ENCODE assay signal across 33 mouse cellular contexts in the genomic region with DNA sequence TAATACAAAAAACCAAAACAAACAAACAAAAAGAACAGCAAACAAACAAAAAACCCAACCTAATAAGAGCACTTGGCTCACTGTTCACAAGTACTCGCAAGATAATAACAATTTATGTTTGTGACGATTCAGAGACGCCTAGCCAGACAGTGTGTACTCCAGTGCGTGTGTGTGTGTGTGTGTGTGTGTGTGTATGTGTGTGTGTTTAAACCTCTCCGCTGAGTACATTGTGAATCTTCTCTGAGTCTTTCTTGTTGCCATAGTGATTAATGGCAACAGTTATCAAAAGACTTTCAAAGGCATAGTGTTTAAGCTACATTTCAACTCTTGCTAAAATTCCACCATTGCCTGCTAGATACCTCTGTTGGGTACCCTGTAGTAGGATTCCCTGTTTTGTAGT. TPM values are rescaled to one million over a fixed set of nuclear protein-coding genes. Genes with fewer than 3 reads are reported as not detected.
DNase-seq lines count a peak whose midpoint lies in the region; ATAC-seq and TF ChIP-seq lines count a peak whose summit lies in the region.
"Had no signal": no experiment of that assay in that cellular context is flagged by ENCODE, and none has a peak within 500 bp of the region (broad histone marks: within the 10 kb centered on the region; RNA-seq: fewer than 3 reads in every experiment).

No protein-coding gene starts in this region.

- no peak for TF ChIP-seq EP300 in liver, postnatal 0 days (IDR thresholded peaks at IDR 0.05; ENCODE audit: low read depth)

- H3K9ac ChIP-seq in forebrain, embryonic 16.5 days (replicated peaks; ENCODE audit: low read depth, low read length): no peak overlapping the region
- H3K9ac ChIP-seq in forebrain, embryonic 11.5 days (ENCODE audit: low read length): no peak overlapping the region
- no peak overlapping the region for H3K9ac ChIP-seq in liver, embryonic 15.5 days
- H3K9ac ChIP-seq in liver, embryonic 11.5 days (ENCODE audit: low read depth, low read length): no peak overlapping the region
- H3K9ac ChIP-seq in liver, postnatal 0 days (replicated peaks): no peak overlapping the region
- H3K9ac ChIP-seq: embryonic facial prominence, embryonic 13.5 days; embryonic facial prominence, embryonic 15.5 days had no signal

- no peak for DNase-seq in forebrain, embryonic 11.5 days (ENCODE audit: low spot score)
- peak; percentile 55 for DNase-seq in heart, adult 11 months
- no peak for DNase-seq in heart, postnatal 14 days
- DNase-seq in liver, embryonic 11.5 days (ENCODE audit: low spot score): no peak
- no peak for DNase-seq in liver, postnatal 0 days
- no peak for DNase-seq in liver
- DNase-seq: adrenal gland, adult 8-10 months; adrenal gland, postnatal 14 days; adrenal gland, postnatal 36 days; B cell, adult 2 months; cerebellum, adult 11 months; cerebellum, adult 18-20 months; cerebellum, adult 8-10 months; cerebellum, adult 9-11 months; cerebellum, postnatal 14 days; cerebellum, postnatal 36 days; embryo, embryonic 11 days had no signal

- ATAC-seq in forebrain, embryonic 16.5 days: peak; percentile 72
- ATAC-seq in forebrain, embryonic 11.5 days (replicated peaks; ENCODE audit: low FRiP score): no peak
- ATAC-seq in liver, embryonic 15.5 days (ENCODE audit: insufficient read depth): no peak
- ATAC-seq in liver, embryonic 11.5 days (replicated peaks; ENCODE audit: low FRiP score): no peak
- ATAC-seq in liver, postnatal 0 days: no peak; the same call in 1 of the 2 replicates
- ATAC-seq: activated CD4-positive, CD25-positive, alpha-beta regulatory T cell, adult 4 months; CD4-positive, CD25-positive, alpha-beta regulatory T cell, adult 4 months; forebrain, embryonic 14.5 days had no signal

- no peaks in the 10 kb centered on the region; the same call in 1 of the 2 replicates for H3K27me3 ChIP-seq in forebrain, embryonic 16.5 days (replicated peaks; ENCODE audit: control insufficient read depth, insufficient read depth, low read length)
- H3K27me3 ChIP-seq in forebrain, embryonic 11.5 days (ENCODE audit: control insufficient read depth, insufficient read depth, low read length): no peaks in the 10 kb centered on the region
- no peaks in the 10 kb centered on the region for H3K27me3 ChIP-seq in liver, embryonic 15.5 days
- no peaks in the 10 kb centered on the region for H3K27me3 ChIP-seq in liver, embryonic 11.5 days (replicated peaks; ENCODE audit: control insufficient read depth, insufficient read depth, low read length)
- H3K27me3 ChIP-seq in liver, postnatal 0 days (ENCODE audit: insufficient read depth, low read length): no peaks in the 10 kb centered on the region
- H3K27me3 ChIP-seq: CH12.LX; embryonic facial prominence, embryonic 13.5 days; embryonic facial prominence, embryonic 15.5 days; Patski had no signal

- intact Hi-C loops in heart, postnatal 14 days (cut with DNase I): loop anchor here (2.0 kb wide), 1 partner anchor 47 kb away; no protein-coding TSS in a partner anchor

- no peaks in the 10 kb centered on the region for H3K36me3 ChIP-seq in forebrain, embryonic 16.5 days (ENCODE audit: control insufficient read depth, insufficient read depth)
- H3K36me3 ChIP-seq in forebrain, embryonic 11.5 days (ENCODE audit: control insufficient read depth, insufficient read depth, low read length): no peaks in the 10 kb centered on the region
- H3K36me3 ChIP-seq in liver, embryonic 15.5 days (replicated peaks): no peaks in the 10 kb centered on the region
- no peaks in the 10 kb centered on the region for H3K36me3 ChIP-seq in liver, embryonic 11.5 days (ENCODE audit: control insufficient read depth, insufficient read depth, low read length)
- H3K36me3 ChIP-seq in liver, postnatal 0 days (replicated peaks; ENCODE audit: insufficient read depth, low read length): no peaks in the 10 kb centered on the region; the same call in 1 of the 2 replicates
- H3K36me3 ChIP-seq: embryonic facial prominence, embryonic 13.5 days; embryonic facial prominence, embryonic 15.5 days; forebrain, embryonic 10.5 days; G1E had no signal

- H3K4me3 ChIP-seq in forebrain, embryonic 16.5 days (replicated peaks; ENCODE audit: low read length): no peak overlapping the region
- H3K4me3 ChIP-seq in forebrain, embryonic 11.5 days (ENCODE audit: low read depth, low read length): no peak overlapping the region
- no peak overlapping the region for H3K4me3 ChIP-seq in liver, embryonic 15.5 days (replicated peaks)
- no peak overlapping the region for H3K4me3 ChIP-seq in liver, embryonic 11.5 days (ENCODE audit: low read depth, low read length)
- H3K4me3 ChIP-seq in liver, postnatal 0 days (ENCODE audit: low read depth, low read length): no peak overlapping the region
- H3K4me3 ChIP-seq: embryonic facial prominence, embryonic 13.5 days; embryonic facial prominence, embryonic 15.5 days; erythroblast, embryonic 14.5 days; forebrain, embryonic 10.5 days had no signal

- H3K4me1 ChIP-seq in forebrain, embryonic 16.5 days (replicated peaks; ENCODE audit: control insufficient read depth, insufficient read depth, low read length): no peaks in the 10 kb centered on the region
- no peaks in the 10 kb centered on the region for H3K4me1 ChIP-seq in forebrain, embryonic 11.5 days (replicated peaks; ENCODE audit: control insufficient read depth, insufficient read depth, low read length)
- peaks cover 12% of the 10 kb centered on the region for H3K4me1 ChIP-seq in liver, embryonic 15.5 days (replicated peaks)
- H3K4me1 ChIP-seq in liver, embryonic 11.5 days (replicated peaks; ENCODE audit: control insufficient read depth, insufficient read depth, low read length): no peaks in the 10 kb centered on the region
- H3K4me1 ChIP-seq in liver, postnatal 0 days (ENCODE audit: insufficient read depth): peaks cover 3% of the 10 kb centered on the region; the same call in 1 of the 2 replicates
- H3K4me1 ChIP-seq: embryonic facial prominence, embryonic 13.5 days; embryonic facial prominence, embryonic 15.5 days; forebrain, embryonic 10.5 days had no signal

- no peak for TF ChIP-seq CTCF in liver, postnatal 0 days (IDR thresholded peaks at IDR 0.05; ENCODE audit: low read depth)

- 80% methylated on average over 5 of the region's 5 CpGs for WGBS in forebrain, embryonic 16.5 days
- 92% methylated on average over 5 of the region's 5 CpGs for WGBS in forebrain, embryonic 11.5 days
- WGBS in liver, embryonic 15.5 days (ENCODE audit: insufficient replicate concordance): 68% methylated on average over 5 of the region's 5 CpGs
- WGBS in liver, embryonic 11.5 days: 88% methylated on average over 5 of the region's 5 CpGs
- WGBS in liver, postnatal 0 days (ENCODE audit: insufficient replicate concordance): 71% methylated on average over 5 of the region's 5 CpGs

- H3K4me2 ChIP-seq in forebrain, embryonic 16.5 days (ENCODE audit: low read length): no peak overlapping the region
- H3K4me2 ChIP-seq in forebrain, embryonic 11.5 days (ENCODE audit: low read depth, low read length, severe bottlenecking): no peak overlapping the region
- no peak overlapping the region for H3K4me2 ChIP-seq in liver, embryonic 15.5 days
- no peak overlapping the region for H3K4me2 ChIP-seq in liver, embryonic 11.5 days
- H3K4me2 ChIP-seq in liver, postnatal 0 days (ENCODE audit: low read depth, low read length): no peak overlapping the region
- H3K4me2 ChIP-seq: embryonic facial prominence, embryonic 13.5 days; embryonic facial prominence, embryonic 15.5 days had no signal

- no peaks in the 10 kb centered on the region for H3K9me3 ChIP-seq in forebrain, embryonic 16.5 days (ENCODE audit: control insufficient read depth, low read length)
- H3K9me3 ChIP-seq in forebrain, embryonic 11.5 days (ENCODE audit: control insufficient read depth, low read length): no peaks in the 10 kb centered on the region
- H3K9me3 ChIP-seq in liver, embryonic 15.5 days (replicated peaks): no peaks in the 10 kb centered on the region
- H3K9me3 ChIP-seq in liver, embryonic 11.5 days (ENCODE audit: control insufficient read depth, low read length): no peaks in the 10 kb centered on the region
- H3K9me3 ChIP-seq in liver, postnatal 0 days (ENCODE audit: low read length): no peaks in the 10 kb centered on the region
- H3K9me3 ChIP-seq: embryonic facial prominence, embryonic 13.5 days; embryonic facial prominence, embryonic 15.5 days; forebrain, embryonic 10.5 days; G1E had no signal

- no peak overlapping the region for H3K27ac ChIP-seq in forebrain, embryonic 16.5 days (ENCODE audit: low read length)
- no peak overlapping the region for H3K27ac ChIP-seq in forebrain, embryonic 11.5 days (ENCODE audit: low read depth, low read length)
- H3K27ac ChIP-seq in liver, embryonic 15.5 days (replicated peaks): 0 out of 2 replicates have a peak overlapping the region, but pooled peaks have one; percentile 19
- no peak overlapping the region for H3K27ac ChIP-seq in liver, embryonic 11.5 days (ENCODE audit: low read depth, low read length)
- peak overlapping the region; percentile 62 for H3K27ac ChIP-seq in liver, postnatal 0 days (ENCODE audit: low read depth)
- H3K27ac ChIP-seq: embryonic facial prominence, embryonic 13.5 days; embryonic facial prominence, embryonic 15.5 days; forebrain, embryonic 10.5 days had no signal

RNA-seq across cellular contexts. Expression of gene Nipal1, which starts 16.5 kb away (rescaled TPM):
- polyA plus RNA-seq in forebrain, embryonic 16.5 days (2015; fragmentation: Nextera tagmentation; extraction: Ambion mirVana): 0.20 TPM in 1 of 2 replicates, not detected in the other
- 0.20 and 1.1 TPM in 2 replicates for polyA plus RNA-seq in forebrain, embryonic 11.5 days (2014; fragmentation: Nextera tagmentation; extraction: Ambion mirVana)
- total RNA-seq in heart, postnatal 14 days (2021): under 1 TPM in 1 of 2 experiments, not detected in 1; 0.49 TPM
- 28.1 and 35.4 TPM in 2 replicates for polyA plus RNA-seq in liver, embryonic 15.5 days (2015; fragmentation: Nextera tagmentation; extraction: Ambion mirVana)
- polyA plus RNA-seq in liver, embryonic 11.5 days (2014; fragmentation: Nextera tagmentation; extraction: Ambion mirVana): 0.92 and 0.94 TPM in 2 replicates
- polyA plus RNA-seq in liver, postnatal 0 days (2015; fragmentation: Nextera tagmentation; extraction: Ambion mirVana): 75.3 and 76.1 TPM in 2 replicates
- total RNA-seq: CH12.LX had no signal
- polyA plus RNA-seq: G1E had no signal

RNA-seq across cellular contexts. Expression of gene Cnga1, which starts 20.1 kb away (rescaled TPM):
- polyA plus RNA-seq in forebrain, embryonic 16.5 days (2015; fragmentation: Nextera tagmentation; extraction: Ambion mirVana): not detected in 2 replicates
- polyA plus RNA-seq in forebrain, embryonic 11.5 days (2014; fragmentation: Nextera tagmentation; extraction: Ambion mirVana): not detected in 2 replicates
- total RNA-seq in heart, postnatal 14 days (2021): under 1 TPM in 1 of 2 experiments, not detected in 1; 0.29 TPM
- polyA plus RNA-seq in liver, embryonic 15.5 days (2015; fragmentation: Nextera tagmentation; extraction: Ambion mirVana): not detected in 2 replicates
- not detected in 2 replicates for polyA plus RNA-seq in liver, embryonic 11.5 days (2014; fragmentation: Nextera tagmentation; extraction: Ambion mirVana)
- polyA plus RNA-seq in liver, postnatal 0 days (2015; fragmentation: Nextera tagmentation; extraction: Ambion mirVana): not detected in 2 replicates
- total RNA-seq: adrenal gland, adult 18-20 months; adrenal gland, postnatal 14 days; adrenal gland, postnatal 36 days; CH12.LX; common myeloid progenitor, adult 5-6 weeks had no signal
- polyA plus RNA-seq: brain, embryonic 14.5 days; embryonic facial prominence, embryonic 11.5 days; embryonic facial prominence, embryonic 13.5 days; embryonic facial prominence, embryonic 15.5 days; erythroblast, embryonic 14.5 days; forebrain, embryonic 10.5 days; forebrain, embryonic 14.5 days; G1E had no signal

Comparison
In these comparisons a context has a peak if more than half of its experiments do, and no peak if none do; other contexts are left out.
1. H3K27ac ChIP-seq: peak in liver, embryonic 15.5 days (single experiment) and liver, postnatal 0 days (single experiment); none in forebrain, embryonic 16.5 days (single experiment), forebrain, embryonic 11.5 days (single experiment) and liver, embryonic 11.5 days (single experiment).
2. RNA of gene Nipal1, which starts 16.5 kb away (polyA plus RNA-seq): 75.3 to 76.1 TPM in liver, postnatal 0 days and 28.1 to 35.4 TPM in liver, embryonic 15.5 days; 0.20 to 1.1 TPM in forebrain, embryonic 11.5 days, 0.92 to 0.94 TPM in liver, embryonic 11.5 days and 0.20 TPM in forebrain, embryonic 16.5 days; every median in the first group is over 10 times any median in the second.